Mouse (Mus musculus) erythroblast, adult 5-6 weeks (primary cell): ENCODE results near the gene Zfp931. TPM values are rescaled to one million over a fixed set of nuclear protein-coding genes. Genes with fewer than 3 reads are reported as not detected.
"Not testable (repeated sequence)": the region's sequence is repeated elsewhere in the genome, so short reads cannot be mapped to it uniquely, and the experiment has no call there.

Experiments used
- ATAC-seq: replicated peaks from 2 replicates; pipeline ENCODE4 v1.8.0; 2016; ENCODE audit warnings: moderate number of reproducible peaks, mild to moderate bottlenecking, moderate TSS enrichment, inconsistent platforms; ENCODE audit not compliant: poor library complexity, low FRiP score, severe bottlenecking
- total RNA-seq, 2 experiments: library from RNA; stranded (forward) in 1 of 2; stranded (reverse) in 1 of 2; fragments of 150-400 nt in 1 of 2; fragments of 200-764, 138-1000 nt in 1 of 2; gene quantifications; 2 replicates each; pipeline versions ENCODE4 v1.2.3 to v1.2.4; 2015 to 2017; ENCODE audit warnings: low replicate concordance in 2 of 2

Zfp931 gene
- total RNA-seq, 2 experiments from 2014 or later = 0.77 to 1.5 TPM

GRCm38 (mm10) chr2:178019486-178019885 lies 58.8 kb downstream of the Zfp931 start:
- ATAC-seq = not testable (repeated sequence)

Other genes starting within 250 kb of the Zfp931 start
- gene Gm14325, start 238.1 kb downstream of the Zfp931 start, total RNA-seq (2015; ENCODE audit: low replicate concordance) = 2.7 and 10.0 TPM in 2 replicates
- 2.0 TPM in 1 of 2 replicates, not detected in the other for gene Gm14325, start 238.1 kb downstream of the Zfp931 start, total RNA-seq (2017; ENCODE audit: low replicate concordance)
- gene Gm14327, start 181.4 kb downstream of the Zfp931 start, total RNA-seq (2015; ENCODE audit: low replicate concordance) = 0.84 TPM in 1 of 2 replicates, not detected in the other
- 4.0 TPM in 1 of 2 replicates, not detected in the other for gene Gm14327, start 181.4 kb downstream of the Zfp931 start, total RNA-seq (2017; ENCODE audit: low replicate concordance)
- not detected in 2 replicates for gene Zfp972, start 152.9 kb downstream of the Zfp931 start, total RNA-seq (2015; ENCODE audit: low replicate concordance)
- gene Zfp972, start 152.9 kb downstream of the Zfp931 start, total RNA-seq (2017; ENCODE audit: low replicate concordance) = not detected in 2 replicates
- gene Gm14326, start 121.2 kb downstream of the Zfp931 start, total RNA-seq (2015; ENCODE audit: low replicate concordance) = 1.0 and 11.9 TPM in 2 replicates
- 1.8 and 3.5 TPM in 2 replicates for gene Gm14326, start 121.2 kb downstream of the Zfp931 start, total RNA-seq (2017; ENCODE audit: low replicate concordance)
- gene Zfp971, start 55.2 kb downstream of the Zfp931 start, total RNA-seq (2015; ENCODE audit: low replicate concordance) = 15.4 and 28.0 TPM in 2 replicates
- gene Zfp971, start 55.2 kb downstream of the Zfp931 start, total RNA-seq (2017; ENCODE audit: low replicate concordance) = 8.2 and 12.8 TPM in 2 replicates
- gene Phactr3, start 40.5 kb upstream of the Zfp931 start, total RNA-seq (2015; ENCODE audit: low replicate concordance) = not detected in 2 replicates
- not detected in 2 replicates for gene Phactr3, start 40.5 kb upstream of the Zfp931 start, total RNA-seq (2017; ENCODE audit: low replicate concordance)